Mouse (Mus musculus): ENCODE measurements around the gene Dgcr6. TPM values are rescaled to one million over a fixed set of nuclear protein-coding genes. Genes with fewer than 3 reads are reported as not detected.
"Not testable (repeated sequence)": the region's sequence is repeated elsewhere in the genome, so short reads cannot be mapped to it uniquely, and the experiment has no call there.

The Dgcr6 gene
- 100 and 104 TPM in 2 replicates for polyA plus RNA-seq (2012; rRNA removed)

DNA sequence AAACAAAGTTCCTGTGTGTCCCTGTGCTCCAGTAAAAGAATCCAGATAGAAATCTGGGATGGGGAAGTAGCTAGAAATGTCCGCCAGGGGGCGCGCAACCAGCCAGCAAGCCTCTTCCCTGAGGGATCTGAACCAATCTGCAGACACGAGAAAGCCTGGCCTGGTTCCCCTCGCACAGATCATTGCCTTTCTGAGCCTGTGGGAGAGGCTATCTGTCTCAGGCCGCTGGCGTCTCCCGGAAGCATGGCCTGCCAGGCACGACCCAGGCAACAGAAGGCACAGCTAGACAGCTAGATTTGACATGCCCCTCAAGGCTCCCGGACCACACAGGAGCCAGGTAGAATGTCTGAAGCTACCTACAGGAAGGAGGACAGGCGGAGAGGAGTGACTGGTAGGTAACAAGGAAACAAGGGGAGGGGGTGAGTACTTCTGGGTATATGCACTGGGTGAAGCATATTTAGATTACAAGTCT lies at the start of gene Dgcr6:
Gene Dgcr6 (plus strand): TSS at position 130 of the 472 bp plus-strand sequence.
- peak in 1 of 2 experiments; percentile 91 for DNase-seq (ENCODE audit: extremely low spot score in 1 of 2, low spot score in 1 of 2)

- DNase-seq (ENCODE audit: extremely low spot score in 1 of 2, low spot score in 1 of 2) = no peak
These were observed 48.1 kb upstream of the Dgcr6 start for GRCm38 (mm10) chr16:18004589-18004988.

GRCm38 (mm10) chr16:18007083-18007482 lies 45.6 kb upstream of the Dgcr6 start:
- DNase-seq (ENCODE audit: extremely low spot score in 1 of 2, low spot score in 1 of 2) = no peak

GRCm38 (mm10) chr16:18011101-18011500 lies 41.6 kb upstream of the Dgcr6 start:
- DNase-seq (ENCODE audit: extremely low spot score in 1 of 2, low spot score in 1 of 2) = no peak

DNA sequence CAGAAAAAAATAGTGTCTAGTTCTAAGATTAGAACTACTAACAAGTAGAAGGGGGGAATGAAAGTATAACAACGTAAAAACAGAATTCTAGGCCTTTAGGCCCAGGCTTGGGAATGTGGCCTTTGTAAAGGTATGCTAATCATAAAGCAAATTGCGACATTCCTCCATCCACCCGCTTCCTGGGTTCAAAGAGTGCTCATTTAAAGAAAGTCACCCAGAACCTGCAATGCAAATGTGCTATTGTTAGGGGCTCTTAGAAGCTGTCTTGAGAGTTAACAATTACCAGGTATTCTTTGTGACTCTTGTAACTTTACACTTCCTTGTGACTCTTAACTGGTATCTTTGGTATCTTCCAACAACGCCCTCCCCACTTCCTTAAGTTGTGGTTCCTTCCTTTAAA lies 36.2 kb upstream of the Dgcr6 start:
- DNase-seq (ENCODE audit: extremely low spot score in 1 of 2, low spot score in 1 of 2) = not testable (repeated sequence)

DNA sequence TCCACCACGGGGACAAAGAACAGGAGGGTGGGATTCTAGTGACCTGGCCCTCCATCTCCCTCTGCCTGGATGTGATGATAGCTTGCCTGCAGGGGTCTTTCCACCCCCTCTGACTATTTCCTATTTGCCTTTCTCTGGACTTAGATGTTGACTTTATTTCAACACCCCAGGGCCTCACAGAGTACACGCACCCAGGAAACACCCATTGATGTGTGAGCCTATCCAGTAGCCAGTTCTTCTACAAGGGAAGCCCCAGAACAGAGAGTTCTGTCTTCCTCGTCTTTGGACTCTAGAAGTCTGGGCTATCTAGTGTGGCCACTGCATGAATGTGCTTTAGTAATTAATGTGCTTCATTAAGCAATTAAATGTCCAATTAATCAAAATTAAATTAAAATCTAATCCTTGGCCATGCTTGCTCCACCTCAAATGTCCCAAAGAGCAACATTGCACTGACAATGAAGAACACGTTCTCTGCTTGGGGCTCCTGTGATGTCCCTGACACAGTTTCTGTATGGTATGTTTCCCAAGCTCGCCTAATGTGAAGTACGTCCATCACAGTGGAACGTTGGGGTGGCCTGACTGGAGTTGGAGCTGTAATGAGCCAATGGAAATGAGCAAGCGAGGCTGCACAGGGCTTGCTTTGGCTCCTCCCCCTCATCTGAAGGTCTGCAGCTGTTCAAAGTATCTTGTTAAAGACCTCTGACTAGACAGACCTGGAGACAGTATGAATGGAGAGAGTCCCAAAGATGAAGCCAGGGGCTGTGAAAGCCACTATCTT lies 29.7 kb upstream of the Dgcr6 start:
- no peak for DNase-seq (ENCODE audit: extremely low spot score in 1 of 2, low spot score in 1 of 2)

DNA sequence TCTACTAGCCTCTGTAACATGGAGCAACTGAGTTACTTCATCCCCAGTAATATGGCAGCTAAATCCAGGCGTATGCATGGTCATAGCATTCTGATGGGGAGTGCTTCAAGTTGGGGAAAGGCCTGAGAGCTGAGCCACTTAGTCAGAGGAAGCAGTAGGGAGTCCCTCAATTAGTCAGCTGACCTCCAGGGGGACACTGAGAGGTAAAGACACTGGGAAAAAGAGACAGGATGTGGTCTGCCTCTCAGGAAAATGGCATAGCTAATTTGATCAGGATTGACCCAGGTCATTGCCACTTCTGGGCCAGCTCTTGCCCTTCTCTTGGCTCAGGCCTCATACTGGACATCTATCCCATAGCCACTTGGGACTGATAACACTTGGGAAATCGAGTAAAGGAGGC lies 25.3 kb upstream of the Dgcr6 start:
- no peak for DNase-seq (ENCODE audit: extremely low spot score in 1 of 2, low spot score in 1 of 2)

DNA sequence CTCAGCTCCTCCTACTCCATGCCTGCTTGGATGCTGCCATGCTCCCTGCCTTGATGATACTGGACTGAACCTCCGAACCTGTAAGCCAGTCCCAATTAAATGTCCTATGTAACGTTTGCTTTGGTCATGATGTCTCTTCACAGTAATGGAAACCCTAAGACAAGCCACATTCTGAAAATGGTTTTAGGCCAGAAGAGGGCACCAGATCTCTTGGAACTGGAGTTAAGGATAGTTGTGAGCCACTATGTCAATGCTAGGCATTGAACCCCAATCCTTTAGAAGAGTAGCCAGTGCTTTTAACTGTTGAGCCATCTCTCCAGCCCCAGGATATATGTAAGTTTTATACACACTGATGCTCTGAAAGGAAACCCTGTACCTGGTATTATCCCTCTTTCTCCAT lies 20.9 kb upstream of the Dgcr6 start:
- peak in 1 of 2 experiments; percentile 69 for DNase-seq (ENCODE audit: extremely low spot score in 1 of 2, low spot score in 1 of 2)

DNA sequence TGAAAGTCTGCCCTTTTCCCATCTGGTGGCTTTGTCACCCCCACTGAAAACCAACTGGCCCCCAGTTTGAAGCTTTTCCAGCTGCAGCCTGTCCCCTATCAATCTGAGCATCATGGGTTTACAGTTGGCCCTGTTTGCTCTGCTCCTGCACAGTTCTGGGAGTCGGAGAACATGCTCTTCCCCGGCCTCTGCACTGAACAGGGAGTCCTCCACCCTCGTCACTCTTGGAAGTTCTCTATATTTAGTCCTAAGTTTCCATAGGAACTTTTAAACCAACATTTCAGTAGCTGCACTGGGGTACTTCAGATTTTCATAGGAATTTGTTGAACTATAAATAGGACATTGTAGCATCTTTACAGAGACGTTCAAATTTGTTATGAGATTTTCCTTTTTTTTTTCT lies 19.4 kb upstream of the Dgcr6 start:
- peak in 1 of 2 experiments; percentile 44 for DNase-seq (ENCODE audit: extremely low spot score in 1 of 2, low spot score in 1 of 2)

GRCm38 (mm10) chr16:18034286-18034685 lies 18.4 kb upstream of the Dgcr6 start:
- DNase-seq (ENCODE audit: extremely low spot score in 1 of 2, low spot score in 1 of 2) = no peak

- peak in 1 of 2 experiments; percentile 74 for DNase-seq (ENCODE audit: extremely low spot score in 1 of 2, low spot score in 1 of 2)
These were observed 16.2 kb upstream of the Dgcr6 start for GRCm38 (mm10) chr16:18036425-18036955.

GRCm38 (mm10) chr16:18037025-18037424 lies 15.6 kb upstream of the Dgcr6 start:
- no peak for DNase-seq (ENCODE audit: extremely low spot score in 1 of 2, low spot score in 1 of 2)

DNA sequence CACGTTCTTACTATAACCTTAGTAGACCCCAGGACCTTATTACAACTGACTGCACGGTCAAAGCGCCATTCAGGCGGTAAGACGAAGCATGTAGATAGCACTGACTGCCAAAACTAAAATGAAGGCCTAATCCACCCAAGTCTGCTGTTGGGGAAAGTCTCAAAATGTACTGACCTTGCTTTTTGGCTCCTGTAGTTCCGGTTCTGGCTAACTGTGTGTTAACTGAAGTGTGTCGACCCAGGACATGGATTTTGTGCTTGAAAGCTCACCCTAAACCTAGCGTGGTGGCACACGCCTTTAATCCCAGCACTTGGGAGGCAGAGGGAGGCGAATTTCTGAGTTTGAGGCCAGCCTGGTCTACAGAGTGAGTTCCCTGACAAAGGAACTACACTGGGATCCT lies 7.7 kb upstream of the Dgcr6 start:
- DNase-seq (ENCODE audit: extremely low spot score in 1 of 2, low spot score in 1 of 2) = no peak

- DNase-seq (ENCODE audit: extremely low spot score in 1 of 2, low spot score in 1 of 2) = peak in 1 of 2 experiments; percentile 77
These were observed 5.0 kb upstream of the Dgcr6 start for GRCm38 (mm10) chr16:18047660-18048059.

DNA sequence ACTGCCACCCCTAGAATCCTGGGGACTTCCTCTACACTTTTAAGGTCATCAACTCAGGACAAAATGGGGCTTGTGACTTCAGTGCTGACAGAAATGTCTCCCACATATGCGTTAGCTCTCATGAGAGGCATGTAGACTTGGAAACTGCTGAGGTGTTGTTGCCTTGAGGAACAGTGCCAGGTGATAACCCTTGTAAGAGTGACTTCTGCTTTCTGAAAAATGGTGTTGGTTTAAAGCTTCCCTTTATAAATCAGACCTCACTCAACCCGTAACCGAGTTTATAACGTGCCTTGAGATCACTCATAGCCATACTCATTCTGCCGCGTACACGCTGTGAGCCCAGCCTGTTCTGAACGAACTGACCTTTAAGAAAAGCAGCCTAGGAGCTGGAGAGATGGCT lies 4.6 kb upstream of the Dgcr6 start:
- DNase-seq (ENCODE audit: extremely low spot score in 1 of 2, low spot score in 1 of 2) = no peak

DNA sequence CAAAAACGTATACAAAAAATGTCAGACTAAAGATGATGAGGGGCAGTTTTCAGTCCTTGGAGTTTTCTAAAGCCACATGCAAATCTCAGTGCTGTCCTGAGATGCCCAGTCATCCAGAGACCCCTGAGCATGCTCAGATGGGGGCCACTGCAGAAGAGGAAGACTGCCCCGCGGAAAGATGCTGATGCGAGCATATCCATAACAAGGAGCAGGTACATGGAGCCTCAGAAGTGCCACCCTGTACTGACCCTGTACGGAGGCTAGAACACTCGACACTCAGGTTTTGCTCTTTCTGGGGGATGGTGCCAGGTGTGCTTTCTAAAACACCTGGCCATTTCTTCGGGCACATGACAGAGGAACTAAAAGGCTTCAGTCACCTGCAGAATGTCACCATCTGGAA lies 338 bp upstream of the Dgcr6 start:
- no peak for DNase-seq (ENCODE audit: extremely low spot score in 1 of 2, low spot score in 1 of 2)

DNA sequence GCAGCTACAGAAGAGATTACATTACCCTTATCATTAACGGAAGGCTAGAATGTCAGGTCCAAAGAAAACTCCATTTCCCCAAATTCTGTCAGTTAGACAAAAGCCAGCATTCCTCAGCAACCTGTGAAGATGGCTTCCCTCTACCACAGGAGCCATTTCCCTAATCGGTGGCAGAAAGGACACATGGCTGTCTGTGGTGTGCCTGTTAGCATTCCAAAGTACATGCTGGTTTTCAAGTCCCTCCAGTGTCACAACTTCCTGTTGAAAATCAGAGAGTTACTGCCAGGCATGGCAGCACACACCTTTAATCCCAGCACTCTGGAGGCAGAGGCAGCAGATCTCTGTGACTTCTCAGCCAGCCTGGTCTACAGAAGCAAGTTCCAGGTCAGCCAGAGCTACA lies 3.6 kb downstream of the Dgcr6 start:
- no peak for DNase-seq (ENCODE audit: extremely low spot score in 1 of 2, low spot score in 1 of 2)

DNA sequence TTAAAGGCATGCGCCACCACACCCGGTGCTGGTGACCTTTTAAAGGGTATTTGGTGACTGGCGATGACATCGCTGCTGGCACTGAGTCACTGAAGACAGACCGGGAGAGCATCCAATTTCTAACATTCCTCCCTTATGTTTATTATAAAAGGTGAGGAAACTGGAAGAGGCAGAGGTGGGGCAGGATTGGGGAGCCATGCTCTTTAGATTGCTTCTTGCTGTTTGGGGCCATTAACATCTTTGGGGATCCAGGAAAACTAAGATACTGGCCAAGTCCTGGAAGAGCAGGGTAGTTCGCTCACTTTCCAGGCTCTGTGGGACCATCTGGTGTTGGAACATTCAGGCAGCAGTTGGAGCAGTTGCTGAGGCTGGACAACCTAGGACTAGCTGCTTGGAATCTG lies 5.7 kb downstream of the Dgcr6 start:
- no peak for DNase-seq (ENCODE audit: extremely low spot score in 1 of 2, low spot score in 1 of 2)

DNA sequence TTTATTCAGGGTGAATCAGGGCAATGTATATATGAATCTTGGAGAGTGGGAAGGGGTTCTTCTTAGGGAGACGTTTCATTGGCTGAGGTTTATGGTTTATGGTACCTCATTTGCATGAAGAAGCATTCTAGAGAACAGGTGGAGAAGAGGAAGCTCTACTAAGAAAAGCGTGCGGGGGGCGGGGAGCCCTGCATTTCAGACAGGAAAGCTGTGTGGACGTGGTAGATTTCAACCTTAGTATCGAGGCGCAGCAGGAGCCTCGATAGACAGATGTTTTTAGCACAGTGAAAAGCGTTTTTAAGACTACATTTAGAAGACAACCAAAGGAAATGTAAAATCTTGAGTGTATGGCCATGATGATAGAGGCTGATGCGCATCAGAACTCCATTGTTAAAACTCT lies 6.6 kb downstream of the Dgcr6 start:
- DNase-seq (ENCODE audit: extremely low spot score in 1 of 2, low spot score in 1 of 2) = no peak

DNA sequence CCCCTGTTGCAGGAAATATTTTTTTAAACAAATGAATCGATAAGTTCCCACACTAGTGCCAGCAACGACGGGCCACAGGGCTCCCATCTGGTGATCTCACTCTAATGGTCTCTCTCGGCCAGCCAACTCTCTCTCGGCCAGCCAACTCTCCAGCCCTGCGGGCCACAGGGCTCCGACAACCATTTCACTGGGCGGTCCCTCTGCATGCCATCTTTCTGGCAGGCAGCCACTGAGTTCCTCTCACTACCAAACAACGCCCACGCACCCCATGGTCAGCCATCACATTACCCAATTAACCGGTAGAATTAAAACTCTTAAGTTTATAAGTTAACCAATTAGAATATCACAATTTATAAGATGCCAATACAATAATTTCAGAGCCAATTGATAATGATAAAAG lies 8.5 kb downstream of the Dgcr6 start:
- DNase-seq (ENCODE audit: extremely low spot score in 1 of 2, low spot score in 1 of 2) = no peak

DNA sequence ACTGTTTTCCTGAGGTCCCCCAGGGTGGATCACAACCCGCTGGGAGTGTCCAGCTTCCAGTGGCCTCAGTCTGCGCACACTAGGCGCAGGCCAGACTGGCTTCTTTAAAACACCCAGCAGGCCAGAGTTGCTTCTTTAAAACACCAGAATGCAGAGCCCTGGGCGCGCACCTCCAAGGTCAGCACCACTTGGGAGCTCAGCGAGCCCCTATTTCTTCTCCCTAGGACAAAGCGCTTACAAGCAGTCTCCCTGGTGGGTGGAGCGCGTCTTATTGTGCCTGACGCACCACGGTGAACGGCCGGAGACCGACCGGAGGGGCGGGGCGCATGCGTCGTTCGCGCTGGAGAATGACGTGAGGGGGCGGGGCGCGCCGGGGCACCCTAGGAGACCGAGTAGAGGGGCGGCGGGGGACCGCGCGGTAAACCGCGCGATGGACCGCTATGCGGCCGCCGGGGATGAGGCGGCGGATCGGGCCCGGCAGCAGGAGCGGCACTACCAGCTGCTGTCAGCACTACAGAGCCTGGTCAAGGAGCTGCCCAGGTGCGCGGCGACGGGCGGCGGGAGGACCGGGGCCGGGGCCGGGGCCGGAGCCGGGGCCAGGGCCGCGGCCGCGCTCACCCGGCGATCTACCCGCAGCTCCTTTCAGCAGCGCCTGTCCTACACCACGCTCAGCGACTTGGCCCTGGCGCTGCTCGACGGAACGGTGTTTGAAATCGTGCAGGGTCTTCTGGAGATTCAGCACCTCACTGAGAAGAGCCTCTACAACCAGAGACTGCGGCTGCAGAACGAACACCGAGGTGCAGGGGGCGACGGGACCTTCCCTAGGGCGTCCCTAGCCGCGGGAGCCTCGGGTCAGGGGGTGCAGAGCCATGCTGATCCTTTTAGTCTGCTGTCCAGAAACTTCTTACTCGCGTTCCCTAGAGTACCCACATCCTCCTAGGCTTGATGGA lies 13.7 kb downstream of the Dgcr6 start:
- peak; percentile 82 to 95 for DNase-seq (ENCODE audit: extremely low spot score in 1 of 2, low spot score in 1 of 2)
